Mouse (Mus musculus): ENCODE results near the gene Tmem207. TPM values are rescaled to one million over a fixed set of nuclear protein-coding genes. Genes with fewer than 3 reads are reported as not detected.

Tmem207 gene
- polyA plus RNA-seq, 1 experiment from 2014 or later: not detected

- Histone ChIP-seq H3K36me3 (ENCODE audit: control insufficient read depth, insufficient read depth, low read length) (no peaks in the 10 kb centered on the region), H3K4me3 (ENCODE audit: low read depth, low read length) (no peak overlapping the region), H3K4me1 (ENCODE audit: control insufficient read depth, insufficient read depth, low read length) (no peaks in the 10 kb centered on the region), H3K4me2 (replicated peaks; ENCODE audit: low read depth, low read length) (no peak overlapping the region), H3K9ac (replicated peaks; ENCODE audit: low read depth, low read length) (no peak overlapping the region), H3K9me3 (ENCODE audit: control insufficient read depth, low read depth, low read length) (no peaks in the 10 kb centered on the region), H3K27me3 (ENCODE audit: control insufficient read depth, insufficient read depth, low read length) (no peaks in the 10 kb centered on the region), H3K27ac (ENCODE audit: low read length) (no peak overlapping the region)
- ATAC-seq (ENCODE audit: insufficient number of reproducible peaks, insufficient read depth, low FRiP score, low read depth): no peak
- WGBS: 38% methylated on average over 1 of the region's 1 CpGs
These were observed 20.3 kb upstream of the Tmem207 start for GRCm38 (mm10) chr16:26546879-26547206.

- no peak; the same call in 1 of the 2 replicates for ATAC-seq (ENCODE audit: insufficient number of reproducible peaks, insufficient read depth, low FRiP score, low read depth)
- no peak overlapping the region for H3K9ac ChIP-seq (replicated peaks; ENCODE audit: low read depth, low read length)
- H3K27ac ChIP-seq (ENCODE audit: low read length): no peak overlapping the region
- H3K36me3 ChIP-seq (ENCODE audit: control insufficient read depth, insufficient read depth, low read length): no peaks in the 10 kb centered on the region
- H3K4me1 ChIP-seq (ENCODE audit: control insufficient read depth, insufficient read depth, low read length): no peaks in the 10 kb centered on the region
- no peak overlapping the region for H3K4me3 ChIP-seq (ENCODE audit: low read depth, low read length)
- H3K27me3 ChIP-seq (ENCODE audit: control insufficient read depth, insufficient read depth, low read length): no peaks in the 10 kb centered on the region
- no peak overlapping the region for H3K4me2 ChIP-seq (replicated peaks; ENCODE audit: low read depth, low read length)
- H3K9me3 ChIP-seq (ENCODE audit: control insufficient read depth, low read depth, low read length): no peaks in the 10 kb centered on the region
- WGBS: 12% methylated on average over 7 of the region's 7 CpGs
These were observed 19.8 kb upstream of the Tmem207 start for GRCm38 (mm10) chr16:26546170-26546878.

GRCm38 (mm10) chr16:26532287-26532686, 5.7 kb upstream of the Tmem207 start:
- H3K36me3 ChIP-seq (ENCODE audit: control insufficient read depth, insufficient read depth, low read length): no peaks in the 10 kb centered on the region
- no peaks in the 10 kb centered on the region for H3K9me3 ChIP-seq (ENCODE audit: control insufficient read depth, low read depth, low read length)
- no peaks in the 10 kb centered on the region for H3K4me1 ChIP-seq (ENCODE audit: control insufficient read depth, insufficient read depth, low read length)
- no peak overlapping the region for H3K4me2 ChIP-seq (replicated peaks; ENCODE audit: low read depth, low read length)
- WGBS: 78% methylated on average over 1 of the region's 1 CpGs
- H3K9ac ChIP-seq (replicated peaks; ENCODE audit: low read depth, low read length): no peak overlapping the region
- H3K4me3 ChIP-seq (ENCODE audit: low read depth, low read length): no peak overlapping the region
- H3K27ac ChIP-seq (ENCODE audit: low read length): no peak overlapping the region
- ATAC-seq (ENCODE audit: insufficient number of reproducible peaks, insufficient read depth, low FRiP score, low read depth): no peak
- no peaks in the 10 kb centered on the region for H3K27me3 ChIP-seq (ENCODE audit: control insufficient read depth, insufficient read depth, low read length)

GRCm38 (mm10) chr16:26530451-26530850, 3.9 kb upstream of the Tmem207 start:
- H3K27ac ChIP-seq (ENCODE audit: low read length): no peak overlapping the region
- H3K9me3 ChIP-seq (ENCODE audit: control insufficient read depth, low read depth, low read length): no peaks in the 10 kb centered on the region
- no peak overlapping the region for H3K4me2 ChIP-seq (replicated peaks; ENCODE audit: low read depth, low read length)
- no peak overlapping the region for H3K4me3 ChIP-seq (ENCODE audit: low read depth, low read length)
- no peak overlapping the region for H3K9ac ChIP-seq (replicated peaks; ENCODE audit: low read depth, low read length)
- H3K4me1 ChIP-seq (ENCODE audit: control insufficient read depth, insufficient read depth, low read length): no peaks in the 10 kb centered on the region
- no peaks in the 10 kb centered on the region for H3K27me3 ChIP-seq (ENCODE audit: control insufficient read depth, insufficient read depth, low read length)
- no peaks in the 10 kb centered on the region for H3K36me3 ChIP-seq (ENCODE audit: control insufficient read depth, insufficient read depth, low read length)
- ATAC-seq (ENCODE audit: insufficient number of reproducible peaks, insufficient read depth, low FRiP score, low read depth): no peak
- 58% methylated on average over 1 of the region's 1 CpGs for WGBS

DNA sequence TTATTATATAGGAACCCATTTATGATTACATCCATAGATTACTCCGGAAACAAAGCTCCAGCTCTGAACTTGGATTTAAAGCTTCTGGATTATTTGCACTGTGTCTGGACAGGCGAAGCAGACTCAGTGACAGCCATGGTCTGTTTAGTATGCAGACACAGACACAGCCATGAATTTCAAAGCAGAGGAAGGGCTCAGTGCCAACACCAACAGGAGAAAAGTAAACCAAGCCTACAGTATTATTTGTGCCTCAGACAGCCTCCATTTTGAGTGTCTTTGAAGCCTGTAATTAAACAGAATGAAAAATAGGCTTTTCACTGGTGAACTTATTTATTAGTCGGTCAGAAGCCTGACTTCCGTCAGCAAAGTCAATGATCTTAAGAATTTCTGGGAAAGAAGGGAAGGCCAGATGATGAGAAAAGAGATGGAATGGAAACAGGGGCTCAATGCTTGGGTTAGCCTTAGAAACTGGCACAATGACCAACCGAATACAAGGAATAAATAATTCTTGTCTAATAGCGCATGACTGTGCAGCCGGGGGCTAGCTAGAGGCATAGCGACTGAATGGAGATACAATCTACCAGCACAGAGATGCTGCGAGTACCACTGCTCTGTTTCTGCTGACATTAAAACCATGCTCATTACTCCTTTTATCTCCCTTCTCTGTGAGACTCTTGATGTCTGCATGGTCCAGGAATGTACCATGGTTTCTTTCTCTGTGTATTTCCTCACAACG, 1.5 kb upstream of the Tmem207 start:
- WGBS: 63% methylated on average over 10 of the region's 10 CpGs
- H3K4me3 ChIP-seq (ENCODE audit: low read depth, low read length): no peak overlapping the region
- H3K4me2 ChIP-seq (replicated peaks; ENCODE audit: low read depth, low read length): no peak overlapping the region
- H3K9ac ChIP-seq (replicated peaks; ENCODE audit: low read depth, low read length): no peak overlapping the region
- no peaks in the 10 kb centered on the region for H3K9me3 ChIP-seq (ENCODE audit: control insufficient read depth, low read depth, low read length)
- H3K27me3 ChIP-seq (ENCODE audit: control insufficient read depth, insufficient read depth, low read length): no peaks in the 10 kb centered on the region
- no peaks in the 10 kb centered on the region for H3K4me1 ChIP-seq (ENCODE audit: control insufficient read depth, insufficient read depth, low read length)
- no peaks in the 10 kb centered on the region for H3K36me3 ChIP-seq (ENCODE audit: control insufficient read depth, insufficient read depth, low read length)
- ATAC-seq (ENCODE audit: insufficient number of reproducible peaks, insufficient read depth, low FRiP score, low read depth): no peak
- no peak overlapping the region for H3K27ac ChIP-seq (ENCODE audit: low read length)

DNA sequence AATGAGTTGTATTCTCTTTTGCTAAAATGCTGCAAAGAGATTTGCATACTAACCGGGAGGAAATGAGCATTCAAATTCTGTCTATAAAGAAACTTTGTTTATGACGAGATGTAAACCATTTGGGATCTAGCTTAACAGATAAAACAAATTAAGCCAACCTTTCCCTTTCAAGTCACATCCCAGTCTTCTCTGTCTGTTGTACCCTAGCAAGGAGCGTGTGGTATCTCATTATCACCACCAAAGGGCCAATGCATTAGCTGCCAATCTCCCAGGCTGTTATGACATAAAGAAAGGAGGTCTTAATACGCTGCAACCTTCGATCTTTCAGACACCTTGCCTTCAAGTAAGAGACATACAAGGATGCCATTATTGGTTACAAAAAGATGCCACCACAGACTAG, 737 bp downstream of the Tmem207 start:
- H3K4me1 ChIP-seq (ENCODE audit: control insufficient read depth, insufficient read depth, low read length): no peaks in the 10 kb centered on the region
- H3K27me3 ChIP-seq (ENCODE audit: control insufficient read depth, insufficient read depth, low read length): no peaks in the 10 kb centered on the region
- H3K4me3 ChIP-seq (ENCODE audit: low read depth, low read length): no peak overlapping the region
- H3K27ac ChIP-seq (ENCODE audit: low read length): no peak overlapping the region
- H3K9ac ChIP-seq (replicated peaks; ENCODE audit: low read depth, low read length): no peak overlapping the region
- H3K36me3 ChIP-seq (ENCODE audit: control insufficient read depth, insufficient read depth, low read length): no peaks in the 10 kb centered on the region
- ATAC-seq (ENCODE audit: insufficient number of reproducible peaks, insufficient read depth, low FRiP score, low read depth): no peak
- no peaks in the 10 kb centered on the region for H3K9me3 ChIP-seq (ENCODE audit: control insufficient read depth, low read depth, low read length)
- no peak overlapping the region for H3K4me2 ChIP-seq (replicated peaks; ENCODE audit: low read depth, low read length)
- WGBS: 85% methylated on average over 5 of the region's 5 CpGs

GRCm38 (mm10) chr16:26519596-26519995, 7.0 kb downstream of the Tmem207 start:
- Histone ChIP-seq H3K9me3 (ENCODE audit: control insufficient read depth, low read depth, low read length) (no peaks in the 10 kb centered on the region), H3K36me3 (ENCODE audit: control insufficient read depth, insufficient read depth, low read length) (no peaks in the 10 kb centered on the region), H3K4me1 (ENCODE audit: control insufficient read depth, insufficient read depth, low read length) (no peaks in the 10 kb centered on the region), H3K9ac (replicated peaks; ENCODE audit: low read depth, low read length) (no peak overlapping the region), H3K4me3 (ENCODE audit: low read depth, low read length) (no peak overlapping the region), H3K27me3 (ENCODE audit: control insufficient read depth, insufficient read depth, low read length) (no peaks in the 10 kb centered on the region), H3K4me2 (replicated peaks; ENCODE audit: low read depth, low read length) (no peak overlapping the region), H3K27ac (ENCODE audit: low read length) (no peak overlapping the region)
- WGBS: 46% methylated on average over 2 of the region's 2 CpGs
- no peak for ATAC-seq (ENCODE audit: insufficient number of reproducible peaks, insufficient read depth, low FRiP score, low read depth)

DNA sequence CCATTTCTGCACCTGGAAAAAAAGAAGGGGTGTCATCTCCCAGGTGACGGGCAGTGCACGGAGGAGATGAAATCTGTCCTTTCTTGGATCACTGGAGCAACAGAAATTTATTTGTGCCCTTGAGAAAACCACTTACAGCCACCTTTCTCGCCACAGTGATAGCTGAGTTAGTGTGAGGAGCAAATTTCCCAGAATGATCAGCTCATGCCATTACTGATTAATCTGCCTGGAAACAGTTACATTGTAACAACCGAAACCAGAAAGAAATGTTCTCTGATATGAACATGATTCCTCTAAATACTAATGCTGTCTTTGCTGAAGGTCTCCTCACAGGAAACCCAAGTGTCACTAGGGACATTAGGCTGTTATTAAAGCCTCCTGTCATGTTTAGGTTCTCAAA, 21.6 kb downstream of the Tmem207 start:
- H3K36me3 ChIP-seq (ENCODE audit: control insufficient read depth, insufficient read depth, low read length): no peaks in the 10 kb centered on the region
- H3K4me3 ChIP-seq (ENCODE audit: low read depth, low read length): no peak overlapping the region
- no peaks in the 10 kb centered on the region for H3K27me3 ChIP-seq (ENCODE audit: control insufficient read depth, insufficient read depth, low read length)
- WGBS: 77% methylated on average over 4 of the region's 4 CpGs
- no peak overlapping the region for H3K9ac ChIP-seq (replicated peaks; ENCODE audit: low read depth, low read length)
- H3K4me1 ChIP-seq (ENCODE audit: control insufficient read depth, insufficient read depth, low read length): 0 out of 2 replicates have a peak, but pooled peaks cover 3% of the 10 kb centered on the region
- no peak overlapping the region for H3K4me2 ChIP-seq (replicated peaks; ENCODE audit: low read depth, low read length)
- ATAC-seq (ENCODE audit: insufficient number of reproducible peaks, insufficient read depth, low FRiP score, low read depth): no peak
- no peak overlapping the region for H3K27ac ChIP-seq (ENCODE audit: low read length)
- no peaks in the 10 kb centered on the region for H3K9me3 ChIP-seq (ENCODE audit: control insufficient read depth, low read depth, low read length)

Measured in stomach, embryonic 14.5 days (tissue).